Mouse (Mus musculus) telencephalon, adult 2 months (tissue): ENCODE measurements around the gene Ikzf2.

ENCODE experiments used
- DNase-seq: peaks from one replicate; pipeline ENCODE4 v3.0.0-alpha.2; 2011; ENCODE audit warnings: low read depth, low spot score

Ikzf2 gene

GRCm38 (mm10) chr1:69659779-69660178 is 27.3 kb downstream of the Ikzf2 start:
- DNase-seq: no peak

- no peak for DNase-seq
Measured at GRCm38 (mm10) chr1:69658051-69658450, 29.0 kb downstream of the Ikzf2 start.

GRCm38 (mm10) chr1:69657455-69657854 is 29.6 kb downstream of the Ikzf2 start:
- no peak for DNase-seq

- no peak for DNase-seq
Measured at GRCm38 (mm10) chr1:69656929-69657328, 30.1 kb downstream of the Ikzf2 start.

- DNase-seq: no peak
Measured at GRCm38 (mm10) chr1:69656047-69656782, 30.8 kb downstream of the Ikzf2 start.

- no peak for DNase-seq
Measured at GRCm38 (mm10) chr1:69655368-69655767, 31.7 kb downstream of the Ikzf2 start.

GRCm38 (mm10) chr1:69654955-69655354 is 32.1 kb downstream of the Ikzf2 start:
- no peak for DNase-seq

GRCm38 (mm10) chr1:69653419-69653818 is 33.6 kb downstream of the Ikzf2 start:
- no peak for DNase-seq

- no peak for DNase-seq
Measured at GRCm38 (mm10) chr1:69643138-69643537, 43.9 kb downstream of the Ikzf2 start.

GRCm38 (mm10) chr1:69641986-69642385 is 45.1 kb downstream of the Ikzf2 start:
- DNase-seq: no peak

- no peak for DNase-seq
Measured at GRCm38 (mm10) chr1:69638321-69638720, 48.7 kb downstream of the Ikzf2 start.

GRCm38 (mm10) chr1:69637907-69638306 is 49.1 kb downstream of the Ikzf2 start:
- no peak for DNase-seq

- no peak for DNase-seq
Measured at GRCm38 (mm10) chr1:69634259-69634658, 52.8 kb downstream of the Ikzf2 start.

- DNase-seq: no peak
Measured at GRCm38 (mm10) chr1:69630508-69630907, 56.5 kb downstream of the Ikzf2 start.

GRCm38 (mm10) chr1:69629513-69629912 is 57.5 kb downstream of the Ikzf2 start:
- DNase-seq: no peak

GRCm38 (mm10) chr1:69612076-69612475 is 75.0 kb downstream of the Ikzf2 start:
- no peak for DNase-seq

- DNase-seq: no peak
Measured at GRCm38 (mm10) chr1:69611204-69611725, 75.8 kb downstream of the Ikzf2 start.

- DNase-seq: no peak
Measured at GRCm38 (mm10) chr1:69610791-69611190, 76.3 kb downstream of the Ikzf2 start.

GRCm38 (mm10) chr1:69608846-69609245 is 78.2 kb downstream of the Ikzf2 start:
- no peak for DNase-seq

GRCm38 (mm10) chr1:69606844-69607243 is 80.2 kb downstream of the Ikzf2 start:
- no peak for DNase-seq

- DNase-seq: no peak
Measured at GRCm38 (mm10) chr1:69604213-69604612, 82.8 kb downstream of the Ikzf2 start.

GRCm38 (mm10) chr1:69600954-69601353 is 86.1 kb downstream of the Ikzf2 start:
- no peak for DNase-seq

GRCm38 (mm10) chr1:69599074-69599772 is 87.8 kb downstream of the Ikzf2 start:
- no peak for DNase-seq
